Mouse (Mus musculus): ENCODE data around the gene Capzb. TPM values are rescaled to one million over a fixed set of nuclear protein-coding genes. Genes with fewer than 3 reads are reported as not detected.

The Capzb gene
- polyA plus RNA-seq, 1 experiment from 2014 or later, result 208 TPM

DNA sequence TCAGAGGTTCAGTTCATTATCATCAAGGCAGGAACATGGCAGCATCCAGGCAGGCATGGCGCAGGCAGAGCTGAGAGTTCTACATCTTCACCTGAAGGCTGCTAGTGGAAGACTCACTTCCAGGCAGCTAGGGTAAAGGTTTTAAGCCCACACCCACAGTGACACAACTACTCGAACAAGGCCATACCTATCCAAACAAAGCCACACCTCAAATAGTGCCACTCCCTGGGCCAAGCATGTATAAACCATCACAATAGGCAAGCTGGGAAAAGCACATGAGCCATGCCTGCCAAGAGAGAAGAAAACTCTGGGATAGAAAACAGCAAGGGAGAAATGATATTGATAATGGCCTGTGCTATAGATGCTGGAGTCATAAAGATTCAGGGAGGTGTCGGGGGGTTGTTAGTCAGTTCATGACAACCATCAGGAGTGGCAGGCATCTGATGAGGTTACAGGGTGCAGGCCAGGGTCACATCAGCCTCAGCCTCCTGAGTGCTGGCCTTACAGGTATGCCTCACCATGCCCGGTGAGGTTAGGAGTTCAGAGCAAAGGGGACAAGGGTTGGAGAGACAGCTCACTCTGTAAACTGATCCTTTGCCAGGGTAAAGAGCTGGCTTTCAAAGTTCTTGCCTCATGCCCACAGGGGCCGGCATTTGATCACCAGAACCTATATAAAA lies 6.8 kb upstream of the Capzb start:
- H3K9ac ChIP-seq, result no peak overlapping the region
- no peak overlapping the region for H3K4me2 ChIP-seq
- H3K4me1 ChIP-seq, result peaks cover 19% of the 10 kb centered on the region
- no peaks in the 10 kb centered on the region for H3K9me3 ChIP-seq (replicated peaks)
- H3K27me3 ChIP-seq (replicated peaks), result no peaks in the 10 kb centered on the region
- no peak overlapping the region for H3K4me3 ChIP-seq
- no peak for ATAC-seq
- H3K27ac ChIP-seq, result no peak overlapping the region
- no peaks in the 10 kb centered on the region for H3K36me3 ChIP-seq
- WGBS (ENCODE audit: insufficient replicate concordance), result 72% methylated on average over 5 of the region's 5 CpGs

DNA sequence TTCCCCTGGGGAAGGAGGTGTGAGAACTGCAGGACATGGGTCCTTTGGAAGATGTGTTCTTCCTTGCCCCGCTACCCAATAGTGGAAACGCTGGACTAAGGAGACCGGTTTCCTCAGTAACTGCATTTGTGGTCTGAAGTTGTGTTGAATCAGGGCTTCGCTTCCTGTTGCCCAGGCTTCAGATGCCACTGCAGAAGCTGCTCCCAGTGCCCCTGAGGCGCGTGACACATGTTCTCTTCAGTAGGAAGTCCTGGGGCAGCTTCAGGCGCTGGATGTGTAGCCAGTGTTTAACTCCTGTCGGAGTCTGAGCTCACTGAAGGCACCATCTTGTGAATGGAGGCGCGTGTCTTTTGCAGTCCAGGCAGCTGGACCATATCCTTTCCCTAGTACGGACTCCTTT lies 4.8 kb upstream of the Capzb start:
- Histone ChIP-seq H3K4me3 (no peak overlapping the region), H3K9me3 (replicated peaks) (no peaks in the 10 kb centered on the region), H3K27ac (no peak overlapping the region), H3K4me2 (no peak overlapping the region), H3K27me3 (replicated peaks) (no peaks in the 10 kb centered on the region), H3K4me1 (peaks cover 32% of the 10 kb centered on the region), H3K9ac (no peak overlapping the region), H3K36me3 (no peaks in the 10 kb centered on the region)
- 48% methylated on average over 11 of the region's 11 CpGs for WGBS (ENCODE audit: insufficient replicate concordance)
- no peak for ATAC-seq

DNA sequence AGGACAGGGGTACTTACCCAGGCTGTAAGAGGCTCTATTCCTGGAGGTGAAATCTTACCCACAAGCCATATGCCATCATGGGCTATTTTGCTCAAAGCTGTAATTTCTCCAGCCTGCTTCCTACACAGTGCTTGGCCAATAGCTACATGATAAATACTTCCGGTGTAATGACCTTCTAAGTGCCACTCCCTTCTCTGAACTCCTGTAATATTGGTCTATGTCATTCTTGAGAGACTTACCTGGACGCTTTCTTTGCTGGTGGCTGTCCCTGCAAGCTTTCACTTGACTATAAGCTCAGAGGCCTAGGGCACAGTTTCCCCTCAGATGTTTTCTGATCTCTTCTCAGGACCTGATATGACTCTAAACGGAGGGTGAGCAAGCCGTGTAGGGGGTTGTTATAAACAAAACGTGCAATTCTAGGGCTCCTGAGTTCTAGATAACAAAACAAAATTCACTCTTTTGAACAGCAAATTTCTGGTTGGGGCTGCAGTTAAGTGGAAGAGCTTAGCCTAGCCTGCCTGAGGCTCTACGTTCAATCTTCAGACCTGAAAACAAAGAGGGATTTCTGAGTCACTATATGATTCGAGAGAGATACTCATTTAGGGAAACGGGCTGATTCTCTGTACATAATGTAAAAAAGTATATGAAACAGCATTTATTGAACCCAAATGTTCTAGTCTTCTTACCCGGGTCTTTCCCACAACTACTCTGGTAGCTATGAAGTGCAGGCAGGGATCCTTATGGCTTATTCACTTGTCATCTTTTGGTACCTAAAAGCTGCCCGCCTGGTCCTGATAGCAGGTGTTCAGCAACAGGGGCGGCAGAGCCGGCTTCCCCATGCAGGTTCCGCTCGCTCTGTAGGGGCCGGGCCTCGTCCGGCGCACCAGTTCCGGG lies 847 bp upstream of the Capzb start:
- Histone ChIP-seq H3K4me3 (peak overlapping the region; percentile 94), H3K9me3 (replicated peaks) (no peaks in the 10 kb centered on the region), H3K36me3 (0 out of 2 replicates have a peak, but pooled peaks cover 3% of the 10 kb centered on the region), H3K27me3 (replicated peaks) (no peaks in the 10 kb centered on the region), H3K27ac (peak overlapping the region; percentile 92), H3K4me2 (peak overlapping the region; percentile 81), H3K9ac (peak overlapping the region; percentile 94), H3K4me1 (peaks cover 71% of the 10 kb centered on the region)
- peak; percentile 79 for ATAC-seq
- WGBS (ENCODE audit: insufficient replicate concordance), result 9% methylated on average over 19 of the region's 19 CpGs

DNA sequence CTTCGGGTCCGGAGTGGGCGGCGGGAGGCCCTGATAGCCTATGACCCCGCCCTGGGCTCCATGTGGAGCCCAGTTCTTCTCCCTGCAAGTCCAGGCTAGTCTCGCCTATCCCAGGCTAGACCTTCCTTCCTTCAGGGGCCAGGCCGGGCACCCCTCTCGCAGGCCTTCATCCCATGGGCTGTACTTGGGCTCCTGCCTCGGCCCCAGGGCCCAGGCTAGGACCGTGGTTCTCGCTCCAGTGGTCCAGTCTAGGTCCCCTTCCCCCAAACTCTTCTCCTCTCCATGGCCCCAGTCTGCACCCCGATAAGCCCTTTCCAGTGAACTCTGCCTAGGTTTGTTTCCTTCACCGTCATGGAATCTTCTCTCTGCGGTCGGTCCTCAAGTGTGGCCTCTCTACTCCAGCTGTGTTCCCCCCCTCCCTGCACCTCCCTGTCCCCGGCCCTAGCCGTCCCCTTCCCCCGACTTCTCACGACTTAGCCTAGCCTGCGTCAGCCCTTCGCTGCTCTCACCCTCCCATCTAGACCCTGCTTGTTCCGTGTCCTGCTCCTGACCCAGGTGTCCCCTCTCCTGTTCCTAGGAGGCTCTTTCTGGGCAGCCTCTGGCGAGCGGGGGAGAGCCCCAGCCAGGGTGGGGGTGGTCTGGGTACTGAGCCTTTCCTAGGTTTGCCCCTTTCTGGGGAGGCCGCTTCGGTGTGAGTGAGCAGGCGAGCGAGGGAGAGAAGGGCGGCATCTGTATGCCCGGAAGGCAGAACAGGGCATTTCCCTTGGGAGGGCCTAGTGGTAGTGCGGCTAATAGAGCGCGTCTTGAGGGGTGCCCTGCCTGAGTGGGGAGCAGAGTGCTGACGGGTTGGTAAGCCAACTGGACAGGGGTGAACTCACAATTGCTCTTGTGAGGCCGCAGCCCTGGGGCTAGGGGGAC lies 736 bp downstream of the Capzb start:
- peaks cover 3% of the 10 kb centered on the region; the same call in 1 of the 2 replicates for H3K36me3 ChIP-seq
- 5% methylated on average over 35 of the region's 35 CpGs for WGBS (ENCODE audit: insufficient replicate concordance)
- peaks cover 80% of the 10 kb centered on the region for H3K4me1 ChIP-seq
- peak overlapping the region; percentile 92 for H3K27ac ChIP-seq
- H3K9ac ChIP-seq, result peak overlapping the region; percentile 94
- no peaks in the 10 kb centered on the region for H3K9me3 ChIP-seq (replicated peaks)
- no peaks in the 10 kb centered on the region for H3K27me3 ChIP-seq (replicated peaks)
- peak overlapping the region; percentile 94 for H3K4me3 ChIP-seq
- peak; percentile 52 for ATAC-seq
- H3K4me2 ChIP-seq, result peak overlapping the region; percentile 81

DNA sequence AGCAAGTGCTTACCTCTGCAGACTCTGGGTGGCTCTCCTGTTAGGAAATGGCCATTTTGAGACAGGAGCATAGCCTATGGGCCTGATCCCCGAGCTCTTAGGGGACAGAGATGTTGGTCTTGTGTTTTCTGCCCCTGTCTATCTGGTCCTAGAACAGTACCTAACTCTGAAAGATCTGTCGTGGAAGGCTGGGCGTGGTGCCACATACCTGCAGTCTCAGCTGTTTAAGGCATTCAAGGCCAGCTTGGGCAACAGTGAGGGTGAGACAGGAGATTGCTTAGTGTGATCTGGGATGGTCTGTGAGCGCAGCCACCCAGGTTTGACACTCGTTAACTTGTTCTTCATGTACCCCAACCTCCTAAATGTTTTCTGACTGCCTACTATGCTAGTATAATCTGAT lies 2.4 kb downstream of the Capzb start:
- peak overlapping the region; percentile 94; the same call in 1 of the 2 replicates for H3K9ac ChIP-seq
- H3K9me3 ChIP-seq (replicated peaks), result no peaks in the 10 kb centered on the region
- H3K27ac ChIP-seq, result 0 out of 2 replicates have a peak overlapping the region, but pooled peaks have one; percentile 18
- H3K36me3 ChIP-seq, result peaks cover 14% of the 10 kb centered on the region
- H3K27me3 ChIP-seq (replicated peaks), result no peaks in the 10 kb centered on the region
- ATAC-seq, result no peak
- H3K4me3 ChIP-seq, result 0 out of 2 replicates have a peak overlapping the region, but pooled peaks have one; percentile 94
- WGBS (ENCODE audit: insufficient replicate concordance), result 70% methylated on average over 5 of the region's 5 CpGs
- H3K4me1 ChIP-seq, result peaks cover 90% of the 10 kb centered on the region
- H3K4me2 ChIP-seq, result peak overlapping the region; percentile 81

DNA sequence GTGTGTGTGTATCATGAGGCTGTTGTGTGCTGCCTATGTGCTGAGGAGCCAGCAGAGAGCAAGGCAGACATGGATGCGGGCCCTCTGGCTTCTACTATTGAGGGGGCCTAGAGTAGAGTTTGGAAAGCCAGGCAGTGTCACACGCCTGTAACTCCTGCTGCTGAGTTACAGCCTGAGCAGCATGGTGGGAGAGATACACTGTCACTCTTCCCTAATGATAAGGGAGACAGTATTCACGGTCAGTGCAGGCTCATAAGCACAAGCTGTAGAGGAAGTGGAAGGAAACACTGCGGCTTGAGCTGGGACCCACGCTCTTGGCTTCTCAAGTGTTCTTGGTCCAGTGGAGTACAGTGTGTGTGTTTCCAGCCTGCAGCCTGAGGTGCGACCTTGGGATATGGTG lies 3.8 kb downstream of the Capzb start:
- no peak overlapping the region for H3K4me3 ChIP-seq
- H3K27me3 ChIP-seq (replicated peaks), result no peaks in the 10 kb centered on the region
- 26% methylated on average over 6 of the region's 6 CpGs for WGBS (ENCODE audit: insufficient replicate concordance)
- H3K9ac ChIP-seq, result peak overlapping the region; percentile 46
- H3K36me3 ChIP-seq, result peaks cover 22% of the 10 kb centered on the region
- H3K9me3 ChIP-seq (replicated peaks), result no peaks in the 10 kb centered on the region
- ATAC-seq, result no peak
- H3K4me1 ChIP-seq, result peaks cover 94% of the 10 kb centered on the region
- peak overlapping the region; percentile 81 for H3K4me2 ChIP-seq
- H3K27ac ChIP-seq, result peak overlapping the region; percentile 62

DNA sequence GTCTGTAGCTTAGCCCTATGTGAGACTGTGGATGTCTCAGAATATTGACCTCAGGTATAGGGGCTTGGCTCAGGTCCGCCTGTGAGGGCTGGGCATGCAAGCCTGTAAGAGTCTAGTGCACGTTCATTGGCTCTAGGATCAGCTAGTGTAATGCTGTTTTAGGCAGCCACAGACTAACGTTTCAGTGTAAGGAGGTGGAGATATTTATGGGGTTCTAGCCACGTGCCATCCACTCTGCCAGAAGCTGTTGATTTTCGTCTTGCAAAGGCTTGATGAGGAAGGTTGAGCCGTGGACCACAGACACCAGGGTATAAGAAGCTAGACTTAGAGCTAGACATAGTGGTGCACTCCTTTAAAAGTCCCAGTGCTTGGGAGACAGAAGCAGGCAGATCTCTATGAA lies 4.2 kb downstream of the Capzb start:
- Histone ChIP-seq H3K27me3 (replicated peaks) (no peaks in the 10 kb centered on the region), H3K9ac (peak overlapping the region; percentile 46; the same call in 1 of the 2 replicates), H3K9me3 (replicated peaks) (no peaks in the 10 kb centered on the region), H3K4me2 (peak overlapping the region; percentile 81), H3K36me3 (peaks cover 27% of the 10 kb centered on the region), H3K27ac (peak overlapping the region; percentile 21; the same call in 1 of the 2 replicates), H3K4me1 (peaks cover 94% of the 10 kb centered on the region), H3K4me3 (no peak overlapping the region)
- WGBS (ENCODE audit: insufficient replicate concordance), result 52% methylated on average over 6 of the region's 6 CpGs
- ATAC-seq, result no peak

DNA sequence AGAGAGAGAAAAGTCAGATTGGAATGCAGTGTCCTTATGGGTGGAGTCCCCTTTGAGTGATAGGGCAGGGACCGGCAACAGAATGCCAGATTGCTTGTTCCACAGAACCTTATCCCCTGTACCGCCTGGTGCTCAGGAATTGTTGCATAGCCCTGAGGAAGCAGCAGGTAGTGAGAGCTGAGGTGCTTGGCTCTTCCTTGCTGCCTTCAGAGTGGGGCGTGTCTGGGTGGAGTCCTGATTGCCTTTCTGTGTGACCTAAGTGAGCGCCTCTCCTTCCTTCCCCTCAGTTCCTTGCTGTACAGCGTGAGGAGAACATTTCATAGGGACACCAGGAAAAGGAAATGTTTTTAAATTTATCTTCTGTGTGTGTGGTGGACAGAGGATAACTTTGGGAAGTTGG lies 4.8 kb downstream of the Capzb start:
- no peak overlapping the region for H3K9ac ChIP-seq
- H3K9me3 ChIP-seq (replicated peaks), result no peaks in the 10 kb centered on the region
- ATAC-seq, result no peak
- no peaks in the 10 kb centered on the region for H3K27me3 ChIP-seq (replicated peaks)
- 28% methylated on average over 5 of the region's 5 CpGs for WGBS (ENCODE audit: insufficient replicate concordance)
- H3K4me3 ChIP-seq, result no peak overlapping the region
- H3K27ac ChIP-seq, result peak overlapping the region; percentile 30; the same call in 1 of the 2 replicates
- H3K4me1 ChIP-seq, result peaks cover 96% of the 10 kb centered on the region
- H3K36me3 ChIP-seq, result peaks cover 32% of the 10 kb centered on the region
- H3K4me2 ChIP-seq, result peak overlapping the region; percentile 27; the same call in 1 of the 2 replicates

DNA sequence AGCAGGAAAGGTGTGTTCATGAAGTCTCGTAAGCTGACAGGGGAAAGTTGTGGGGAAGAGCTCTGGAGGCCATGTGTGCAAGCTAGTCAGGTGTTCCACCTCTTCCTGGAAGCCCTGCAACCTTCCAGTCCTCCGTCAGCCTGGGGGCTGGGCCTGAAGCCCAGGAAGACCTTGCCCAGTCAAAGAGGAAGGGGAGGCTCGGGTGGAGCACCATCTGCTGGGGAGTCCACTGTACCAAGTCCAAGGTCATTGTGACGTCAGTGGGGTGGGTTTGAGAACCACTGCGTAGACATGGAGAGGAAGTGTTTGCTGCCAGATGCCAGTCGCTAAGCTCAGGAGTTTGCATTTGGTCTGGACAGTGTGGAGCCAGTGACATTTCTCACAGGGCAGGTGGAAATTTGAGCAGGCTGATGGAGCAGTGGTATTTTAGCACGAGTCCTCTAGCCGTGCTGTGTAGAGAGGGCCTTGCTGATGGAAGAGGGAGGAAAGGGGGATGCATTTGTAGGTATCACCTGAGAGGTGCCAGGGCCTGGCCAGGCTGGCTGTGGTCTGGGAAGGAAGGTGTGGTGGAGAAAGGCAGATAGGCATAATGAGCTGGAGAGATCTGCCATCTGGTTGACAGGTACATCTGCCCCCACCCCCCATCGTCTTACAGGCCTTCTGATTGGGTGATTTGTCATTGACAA lies 5.4 kb downstream of the Capzb start:
- peak overlapping the region; percentile 30 for H3K27ac ChIP-seq
- H3K9me3 ChIP-seq (replicated peaks), result no peaks in the 10 kb centered on the region
- WGBS (ENCODE audit: insufficient replicate concordance), result 48% methylated on average over 9 of the region's 9 CpGs
- H3K36me3 ChIP-seq, result peaks cover 39% of the 10 kb centered on the region
- H3K4me2 ChIP-seq, result peak overlapping the region; percentile 27
- no peak for ATAC-seq
- peaks cover 100% of the 10 kb centered on the region for H3K4me1 ChIP-seq
- no peaks in the 10 kb centered on the region for H3K27me3 ChIP-seq (replicated peaks)
- H3K4me3 ChIP-seq, result no peak overlapping the region
- H3K9ac ChIP-seq, result 0 out of 2 replicates have a peak overlapping the region, but pooled peaks have one; percentile 2

DNA sequence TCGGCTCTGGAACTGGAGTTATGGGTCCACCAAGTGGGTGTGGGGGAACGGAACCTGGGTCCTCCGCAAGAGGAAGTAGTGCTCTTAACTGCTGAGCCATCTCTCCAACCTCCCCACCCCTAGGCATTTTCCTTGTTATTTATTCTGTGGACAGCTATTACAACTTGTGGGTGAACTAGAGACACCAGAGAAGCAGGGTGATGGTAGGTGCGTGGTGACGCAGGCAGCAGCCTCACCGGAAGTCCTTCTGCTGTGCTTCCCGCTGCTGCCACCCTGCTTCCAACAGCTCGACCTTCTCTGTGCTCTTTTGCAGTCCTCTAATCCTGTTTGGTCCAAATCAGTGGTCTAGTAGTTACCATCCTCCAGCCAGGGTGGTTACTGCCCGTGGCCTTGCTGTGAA lies 6.4 kb downstream of the Capzb start:
- H3K9me3 ChIP-seq (replicated peaks), result no peaks in the 10 kb centered on the region
- H3K4me1 ChIP-seq, result peaks cover 100% of the 10 kb centered on the region
- no peak overlapping the region for H3K4me3 ChIP-seq
- peak overlapping the region; percentile 42 for H3K4me2 ChIP-seq
- peak overlapping the region; percentile 74 for H3K27ac ChIP-seq
- WGBS (ENCODE audit: insufficient replicate concordance), result 46% methylated on average over 9 of the region's 9 CpGs
- ATAC-seq, result no peak
- H3K9ac ChIP-seq, result no peak overlapping the region
- peaks cover 45% of the 10 kb centered on the region for H3K36me3 ChIP-seq
- H3K27me3 ChIP-seq (replicated peaks), result no peaks in the 10 kb centered on the region

Data from liver, embryonic 12.5 days (tissue).